Comparison of ENCODE assay signal across 26 mouse cellular contexts in genomic region chr10:8461372-8461771, GRCm38 (mm10). TPM values are rescaled to one million over a fixed set of nuclear protein-coding genes. Genes with fewer than 3 reads are reported as not detected.
DNase-seq lines count a peak whose midpoint lies in the region; ATAC-seq lines count a peak whose summit lies in the region.
"Had no signal": no experiment of that assay in that cellular context is flagged by ENCODE, and none has a peak within 500 bp of the region (broad histone marks: within the 10 kb centered on the region; RNA-seq: fewer than 3 reads in every experiment).

No protein-coding gene starts in this region.

- no peaks in the 10 kb centered on the region for H3K36me3 ChIP-seq in embryonic facial prominence, embryonic 14.5 days (ENCODE audit: control insufficient read depth, insufficient read depth, low read length)
- no peaks in the 10 kb centered on the region for H3K36me3 ChIP-seq in embryonic facial prominence, embryonic 10.5 days (replicated peaks)
- H3K36me3 ChIP-seq in kidney, embryonic 16.5 days (ENCODE audit: insufficient read depth, low read length), result no peaks in the 10 kb centered on the region
- H3K36me3 ChIP-seq in neural tube, embryonic 12.5 days, result no peaks in the 10 kb centered on the region
- H3K36me3 ChIP-seq in neural tube, embryonic 15.5 days, result no peaks in the 10 kb centered on the region
- H3K36me3 ChIP-seq: embryonic facial prominence, embryonic 12.5 days; forebrain, embryonic 10.5 days; heart, embryonic 10.5 days; heart, embryonic 13.5 days; hindbrain, embryonic 15.5 days had no signal

- 60% methylated on average over 5 of the region's 5 CpGs for WGBS in embryonic facial prominence, embryonic 14.5 days
- WGBS in embryonic facial prominence, embryonic 10.5 days, result 82% methylated on average over 5 of the region's 5 CpGs
- 59% methylated on average over 5 of the region's 5 CpGs for WGBS in kidney, embryonic 16.5 days
- 67% methylated on average over 5 of the region's 5 CpGs for WGBS in neural tube, embryonic 12.5 days
- WGBS in neural tube, embryonic 15.5 days, result 66% methylated on average over 5 of the region's 5 CpGs

- no peaks in the 10 kb centered on the region for H3K27me3 ChIP-seq in embryonic facial prominence, embryonic 14.5 days (replicated peaks; ENCODE audit: control insufficient read depth, insufficient read depth, low read length)
- no peaks in the 10 kb centered on the region for H3K27me3 ChIP-seq in embryonic facial prominence, embryonic 10.5 days (replicated peaks; ENCODE audit: low read depth, poor library complexity, severe bottlenecking)
- H3K27me3 ChIP-seq in kidney, embryonic 16.5 days (ENCODE audit: insufficient read depth, low read length), result no peaks in the 10 kb centered on the region
- no peaks in the 10 kb centered on the region for H3K27me3 ChIP-seq in neural tube, embryonic 12.5 days (replicated peaks)
- no peaks in the 10 kb centered on the region for H3K27me3 ChIP-seq in neural tube, embryonic 15.5 days (replicated peaks)
- H3K27me3 ChIP-seq: embryonic facial prominence, embryonic 12.5 days; heart, embryonic 13.5 days; hindbrain, embryonic 15.5 days had no signal

- no peaks in the 10 kb centered on the region for H3K9me3 ChIP-seq in embryonic facial prominence, embryonic 14.5 days (ENCODE audit: control insufficient read depth, low read length)
- no peaks in the 10 kb centered on the region for H3K9me3 ChIP-seq in embryonic facial prominence, embryonic 10.5 days
- no peaks in the 10 kb centered on the region for H3K9me3 ChIP-seq in kidney, embryonic 16.5 days (ENCODE audit: low read length)
- no peaks in the 10 kb centered on the region for H3K9me3 ChIP-seq in neural tube, embryonic 12.5 days
- H3K9me3 ChIP-seq in neural tube, embryonic 15.5 days (replicated peaks), result no peaks in the 10 kb centered on the region
- H3K9me3 ChIP-seq: embryonic facial prominence, embryonic 12.5 days; forebrain, embryonic 10.5 days; heart, embryonic 10.5 days; heart, embryonic 13.5 days; hindbrain, embryonic 15.5 days had no signal

- H3K4me3 ChIP-seq in embryonic facial prominence, embryonic 14.5 days (ENCODE audit: low read depth, low read length), result no peak overlapping the region
- H3K4me3 ChIP-seq in embryonic facial prominence, embryonic 10.5 days, result no peak overlapping the region
- no peak overlapping the region for H3K4me3 ChIP-seq in kidney, embryonic 16.5 days (ENCODE audit: low read length)
- no peak overlapping the region for H3K4me3 ChIP-seq in neural tube, embryonic 12.5 days
- no peak overlapping the region for H3K4me3 ChIP-seq in neural tube, embryonic 15.5 days (replicated peaks)
- H3K4me3 ChIP-seq: embryonic facial prominence, embryonic 12.5 days; forebrain, embryonic 10.5 days; gastrocnemius, adult 2 months; heart, embryonic 10.5 days; heart, embryonic 13.5 days; hindbrain, embryonic 15.5 days had no signal

- peaks cover 12% of the 10 kb centered on the region for H3K4me1 ChIP-seq in embryonic facial prominence, embryonic 14.5 days (ENCODE audit: control insufficient read depth, insufficient read depth, low read length)
- no peaks in the 10 kb centered on the region for H3K4me1 ChIP-seq in embryonic facial prominence, embryonic 10.5 days
- H3K4me1 ChIP-seq in kidney, embryonic 16.5 days (ENCODE audit: insufficient read depth, low read length), result no peaks in the 10 kb centered on the region
- no peaks in the 10 kb centered on the region for H3K4me1 ChIP-seq in neural tube, embryonic 12.5 days
- peaks cover 8% of the 10 kb centered on the region for H3K4me1 ChIP-seq in neural tube, embryonic 15.5 days
- H3K4me1 ChIP-seq: forebrain, embryonic 10.5 days; heart, embryonic 10.5 days; heart, embryonic 13.5 days; hindbrain, embryonic 15.5 days had no signal

- no peak for DNase-seq in embryonic facial prominence, embryonic 14.5 days (ENCODE audit: low spot score)
- no peak for DNase-seq in embryonic facial prominence, embryonic 10.5 days (ENCODE audit: low spot score)
- DNase-seq in kidney, adult 11 months, result no peak
- DNase-seq in neural tube, embryonic 10.5 days (ENCODE audit: extremely low spot score, low spot score), result no peak
- DNase-seq in right cerebral cortex, adult 2 months (ENCODE audit: low spot score in 2 of 2), result no peak
- DNase-seq: adrenal gland, adult 8-10 months; adrenal gland, postnatal 25 days; cerebellum, adult 11-12 months; cerebellum, adult 8-10 months; cerebellum, postnatal 10 days; forebrain, postnatal 0 days; gastrocnemius, adult 2 months; gastrocnemius, postnatal 14 days; heart, adult 18-20 months; heart, postnatal 14 days; heart, postnatal 4 days had no signal

- H3K27ac ChIP-seq in embryonic facial prominence, embryonic 14.5 days (replicated peaks; ENCODE audit: low read depth, low read length), result no peak overlapping the region
- H3K27ac ChIP-seq in embryonic facial prominence, embryonic 10.5 days (replicated peaks), result no peak overlapping the region
- no peak overlapping the region for H3K27ac ChIP-seq in kidney, embryonic 16.5 days (ENCODE audit: low read length)
- H3K27ac ChIP-seq in neural tube, embryonic 12.5 days, result no peak overlapping the region
- H3K27ac ChIP-seq in neural tube, embryonic 15.5 days (replicated peaks), result no peak overlapping the region
- H3K27ac ChIP-seq: embryonic facial prominence, embryonic 12.5 days; forebrain, embryonic 10.5 days; heart, embryonic 10.5 days; heart, embryonic 13.5 days; hindbrain, embryonic 15.5 days had no signal

- no peak overlapping the region for H3K4me2 ChIP-seq in embryonic facial prominence, embryonic 14.5 days (ENCODE audit: low read depth, low read length)
- no peak overlapping the region for H3K4me2 ChIP-seq in kidney, embryonic 16.5 days (replicated peaks; ENCODE audit: low read depth, low read length)
- H3K4me2 ChIP-seq in neural tube, embryonic 12.5 days (replicated peaks), result no peak overlapping the region
- no peak overlapping the region for H3K4me2 ChIP-seq in neural tube, embryonic 15.5 days
- H3K4me2 ChIP-seq: embryonic facial prominence, embryonic 12.5 days; heart, embryonic 13.5 days; hindbrain, embryonic 15.5 days had no signal

- ATAC-seq in embryonic facial prominence, embryonic 14.5 days (ENCODE audit: low read depth), result peak; percentile 47; the same call in 1 of the 2 replicates
- ATAC-seq in kidney, embryonic 16.5 days (ENCODE audit: low FRiP score, low TSS enrichment), result peak; percentile 59
- peak; percentile 63 for ATAC-seq in neural tube, embryonic 12.5 days (ENCODE audit: low FRiP score, low read depth)
- ATAC-seq in neural tube, embryonic 15.5 days (ENCODE audit: low FRiP score), result peak; percentile 66
- ATAC-seq: activated CD4-positive, CD25-positive, alpha-beta regulatory T cell, adult 4 months; forebrain, embryonic 14.5 days; forebrain, postnatal 0 days had no signal

- no peak overlapping the region for H3K9ac ChIP-seq in embryonic facial prominence, embryonic 14.5 days (ENCODE audit: low read depth, low read length)
- H3K9ac ChIP-seq in kidney, embryonic 16.5 days (replicated peaks; ENCODE audit: low read length), result no peak overlapping the region
- H3K9ac ChIP-seq in neural tube, embryonic 12.5 days, result no peak overlapping the region
- H3K9ac ChIP-seq in neural tube, embryonic 15.5 days (replicated peaks), result no peak overlapping the region
- H3K9ac ChIP-seq: embryonic facial prominence, embryonic 12.5 days; forebrain, postnatal 0 days; heart, embryonic 13.5 days; hindbrain, embryonic 15.5 days had no signal

RNA-seq across cellular contexts. Expression of gene Ust, which starts 57.3 kb away (rescaled TPM):
- polyA plus RNA-seq in embryonic facial prominence, embryonic 14.5 days (2014; fragmentation: Nextera tagmentation; extraction: Ambion mirVana), result 10.8 and 11.2 TPM in 2 replicates
- 3.4 and 3.9 TPM in 2 replicates for polyA plus RNA-seq in embryonic facial prominence, embryonic 10.5 days (2016; fragmentation: Nextera tagmentation; extraction: Ambion mirVana)
- 4.9 and 5.2 TPM in 2 replicates for polyA plus RNA-seq in kidney, embryonic 16.5 days (2015; fragmentation: Nextera tagmentation; extraction: Ambion mirVana)
- polyA plus RNA-seq in neural tube, embryonic 12.5 days (2016; fragmentation: Nextera tagmentation; extraction: Ambion mirVana), result 7.7 and 7.8 TPM in 2 replicates
- 11.2 and 11.3 TPM in 2 replicates for polyA plus RNA-seq in neural tube, embryonic 15.5 days (2015; fragmentation: Nextera tagmentation; extraction: Ambion mirVana)
